Mouse (Mus musculus) kidney, postnatal 0 days (tissue): ENCODE results near the gene Igfbp6. TPM values are rescaled to one million over a fixed set of nuclear protein-coding genes. Genes with fewer than 3 reads are reported as not detected.

Experiments
- ATAC-seq: fragments of 200-750 bp; cut with Nextera tagmentation; replicated peaks from 2 replicates; pipeline ENCODE4 v1.8.0; 2017; ENCODE audit warnings: low read depth, moderate number of reproducible peaks, moderate TSS enrichment, moderate library complexity; ENCODE audit not compliant: low FRiP score
- DNase-seq: peaks from one replicate; pipeline ENCODE4 v3.0.0-alpha.2; 2016; ENCODE audit warnings: low spot score
- H3K27ac ChIP-seq: fragments of 300-500 bp; sonication (generic); 2 replicates; pipeline ENCODE4 v1.5.1; 2014; ENCODE audit warnings: mild to moderate bottlenecking
- H3K27me3 ChIP-seq: fragments of 300-500 bp; sonication (generic); 2 replicates; pipeline ENCODE4 v1.6.1; 2014; ENCODE audit warnings: low read length, mixed read lengths; ENCODE audit not compliant: insufficient read depth
- H3K36me3 ChIP-seq: fragments of 300-500 bp; sonication (generic); 2 replicates; pipeline ENCODE4 v1.6.1; 2014; ENCODE audit warnings: low read length, mixed read lengths; ENCODE audit not compliant: insufficient read depth
- H3K4me1 ChIP-seq: fragments of 300-500 bp; sonication (generic); replicated peaks from 2 replicates; pipeline ENCODE4 v1.6.1; 2014; ENCODE audit warnings: antibody characterized with exemption, low read length, mixed read lengths; ENCODE audit not compliant: insufficient read depth
- H3K4me2 ChIP-seq: fragments of 300-500 bp; sonication (generic); 2 replicates; pipeline ENCODE4 v1.6.1; 2014; ENCODE audit warnings: mild to moderate bottlenecking, low read length, moderate library complexity, mixed read lengths
- H3K4me3 ChIP-seq: fragments of 300-500 bp; sonication (generic); replicated peaks from 2 replicates; pipeline ENCODE4 v1.5.1; 2014; ENCODE audit warnings: low read depth, low read length
- H3K9ac ChIP-seq: fragments of 300-500 bp; sonication (generic); 2 replicates; pipeline ENCODE4 v1.6.1; 2014; ENCODE audit warnings: low read depth, low read length
- H3K9me3 ChIP-seq: fragments of 300-500 bp; sonication (generic); replicated peaks from 2 replicates; pipeline ENCODE4 v1.6.1; 2016; ENCODE audit warnings: low read length, inconsistent platforms, mixed read lengths
- CTCF ChIP-seq: IDR thresholded peaks from 2 replicates; pipeline ENCODE4 v1.5.1; 2016; ENCODE audit warnings: antibody characterized with exemption, low read depth, mild to moderate bottlenecking, moderate library complexity
- WGBS: fragments of 180-500 bp; shearing (Covaris S2); extraction: QIAGEN DNeasy Blood & Tissue Kit; methylation state at CpG from one replicate; pipeline ENCODE4 v1.1.7; 2014; 5-methylcytosine and 5-hydroxymethylcytosine counted together
- polyA plus RNA-seq: library from polyadenylated mRNA; unstranded; fragments of >200 nt; fragmentation: Nextera tagmentation; extraction: Ambion mirVana; gene quantifications from 2 replicates; pipeline ENCODE4 v1.2.1, GENCODE M21; 2015

Gene Igfbp6
- polyA plus RNA-seq, 1 experiment from 2014 or later: 28.3 TPM

DNA sequence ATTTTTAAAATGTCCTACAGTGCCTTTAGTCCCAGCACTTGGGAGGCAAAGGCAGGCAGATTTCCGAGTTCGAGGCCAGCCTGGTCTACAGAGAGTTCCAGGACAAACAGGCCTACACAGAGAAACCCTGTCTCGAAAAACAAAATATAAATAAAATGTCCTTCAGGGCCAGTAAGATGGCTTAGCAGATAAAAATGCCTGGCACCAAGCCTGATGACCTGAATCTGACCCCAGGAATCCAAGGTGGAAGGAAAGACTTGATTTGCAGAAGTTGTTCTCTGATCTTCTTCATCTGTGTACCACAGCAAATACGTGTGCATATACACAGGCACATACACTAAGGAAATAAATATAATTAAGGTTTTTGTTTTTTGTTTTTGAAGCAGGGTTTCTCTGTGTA lies 51.2 kb downstream of the Igfbp6 start:
- ATAC-seq (no peak), DNase-seq (no peak)
- H3K4me2 ChIP-seq: no peak overlapping the region
- 0 out of 2 replicates have a peak, but pooled peaks cover 3% of the 10 kb centered on the region for H3K4me1 ChIP-seq
- no peaks in the 10 kb centered on the region for H3K36me3 ChIP-seq
- H3K27ac ChIP-seq: no peak overlapping the region
- no peak for TF ChIP-seq CTCF
- H3K4me3 ChIP-seq: no peak overlapping the region
- no peaks in the 10 kb centered on the region for H3K27me3 ChIP-seq
- no peak overlapping the region for H3K9ac ChIP-seq
- WGBS: 45% methylated on average over 4 of the region's 4 CpGs
- H3K9me3 ChIP-seq: no peaks in the 10 kb centered on the region

DNA sequence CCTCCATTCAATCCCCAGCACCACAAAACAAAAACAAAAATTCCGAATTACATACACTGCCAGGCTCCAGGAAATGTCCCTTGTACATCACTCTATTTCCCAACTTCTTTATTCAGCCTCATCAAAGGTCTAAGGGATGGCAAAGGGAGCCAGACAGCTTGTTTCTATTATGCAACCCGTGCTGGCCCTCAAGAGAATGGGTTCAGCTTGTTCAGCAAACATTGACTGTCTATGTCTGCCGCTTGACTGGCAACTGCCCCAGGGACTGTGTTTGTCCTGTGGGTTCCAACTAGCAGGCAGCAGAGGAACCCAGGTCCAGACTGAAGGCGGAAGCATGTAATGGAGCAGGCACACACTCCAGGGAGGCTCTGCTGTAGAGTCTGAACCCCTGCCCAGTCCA lies 54.7 kb downstream of the Igfbp6 start:
- WGBS: 87% methylated on average over 4 of the region's 4 CpGs

More for the DNA sequence above, 54.7 kb downstream of the Igfbp6 start:
- Histone ChIP-seq H3K4me1 (peaks cover 7% of the 10 kb centered on the region), H3K9ac (no peak overlapping the region), H3K27ac (no peak overlapping the region), H3K9me3 (no peaks in the 10 kb centered on the region), H3K4me3 (no peak overlapping the region), H3K27me3 (no peaks in the 10 kb centered on the region), H3K36me3 (no peaks in the 10 kb centered on the region), H3K4me2 (no peak overlapping the region)
- no peak for TF ChIP-seq CTCF
- DNase-seq (no peak), ATAC-seq (no peak)

Other genes with a start within 250 kb of the Igfbp6 start
- 0.46 and 0.93 TPM in 2 replicates for gene Krt4, start 219.6 kb upstream of the Igfbp6 start, polyA plus RNA-seq
- gene Krt79, start 204.0 kb upstream of the Igfbp6 start, polyA plus RNA-seq: 0.08 and 0.29 TPM in 2 replicates
- gene Krt78, start 190.1 kb upstream of the Igfbp6 start, polyA plus RNA-seq: 0.07 TPM in 1 of 2 replicates, not detected in the other
- gene Krt8, start 139.9 kb upstream of the Igfbp6 start, polyA plus RNA-seq: 305 and 333 TPM in 2 replicates
- 252 and 256 TPM in 2 replicates for gene Krt18, start 116.2 kb upstream of the Igfbp6 start, polyA plus RNA-seq
- gene Eif4b, start 70.6 kb upstream of the Igfbp6 start, polyA plus RNA-seq: 96.1 and 102 TPM in 2 replicates
- 34.4 and 35.8 TPM in 2 replicates for gene Tns2, start 43.9 kb upstream of the Igfbp6 start, polyA plus RNA-seq
- 14.3 and 16.6 TPM in 2 replicates for gene Spryd3, start 8.1 kb upstream of the Igfbp6 start, polyA plus RNA-seq
- gene Soat2, start 6.2 kb downstream of the Igfbp6 start, polyA plus RNA-seq: 0.28 and 0.34 TPM in 2 replicates
- gene Zfp740, start 58.9 kb downstream of the Igfbp6 start, polyA plus RNA-seq: 45.4 and 49.0 TPM in 2 replicates
- gene Csad, start 60.4 kb downstream of the Igfbp6 start, polyA plus RNA-seq: 142 TPM in 2 replicates
- gene Itgb7, start 87.6 kb downstream of the Igfbp6 start, polyA plus RNA-seq: 0.69 and 1.2 TPM in 2 replicates
- gene Rarg, start 113.2 kb downstream of the Igfbp6 start, polyA plus RNA-seq: 23.2 and 23.5 TPM in 2 replicates
- 0.23 and 0.38 TPM in 2 replicates for gene Gm9918, start 126.2 kb downstream of the Igfbp6 start, polyA plus RNA-seq
- 68.2 and 73.2 TPM in 2 replicates for gene Mfsd5, start 135.1 kb downstream of the Igfbp6 start, polyA plus RNA-seq
- 6.1 and 7.5 TPM in 2 replicates for gene Espl1, start 151.9 kb downstream of the Igfbp6 start, polyA plus RNA-seq
- gene Pfdn5, start 181.8 kb downstream of the Igfbp6 start, polyA plus RNA-seq: 511 and 565 TPM in 2 replicates
- 84.9 and 86.9 TPM in 2 replicates for gene Myg1, start 187.3 kb downstream of the Igfbp6 start, polyA plus RNA-seq
- gene Aaas, start 206.4 kb downstream of the Igfbp6 start, polyA plus RNA-seq: 37.1 and 42.2 TPM in 2 replicates
- 0.61 and 1.1 TPM in 2 replicates for gene Sp7, start 222.8 kb downstream of the Igfbp6 start, polyA plus RNA-seq